Mouse (Mus musculus) kidney, embryonic 16.5 days (tissue): ENCODE measurements at regions not wholly inside any gene's neighbourhood (a gene's known extent, or its start where the extent isn't known, plus 50 kb on each side); places are given as distances from the start of the nearest gene placed in this dataset.
A peak's percentile ranks its signal among the peaks of the same experiment; 100 is the strongest.

Experiments used
- ATAC-seq: fragments of 200-750 bp; cut with Nextera tagmentation; 2 replicates; pipeline ENCODE4 v1.8.0; 2017; ENCODE audit warnings: moderate TSS enrichment; ENCODE audit not compliant: low FRiP score, low TSS enrichment
- H3K27ac ChIP-seq: fragments of 300-500 bp; sonication (generic); 2 replicates; pipeline ENCODE4 v1.5.1; 2014; ENCODE audit warnings: low read length
- H3K27me3 ChIP-seq: fragments of 300-500 bp; sonication (generic); 2 replicates; pipeline ENCODE4 v1.6.1; 2014; ENCODE audit warnings: low read length, control low read depth, mixed read lengths; ENCODE audit not compliant: insufficient read depth
- H3K36me3 ChIP-seq: fragments of 300-500 bp; sonication (generic); 2 replicates; pipeline ENCODE4 v1.6.1; 2014; ENCODE audit warnings: low read length, control low read depth, mixed read lengths; ENCODE audit not compliant: insufficient read depth
- H3K4me1 ChIP-seq: fragments of 300-500 bp; sonication (generic); 2 replicates; pipeline ENCODE4 v1.6.1; 2014; ENCODE audit warnings: low read length, control low read depth, mixed read lengths; ENCODE audit not compliant: insufficient read depth
- H3K4me2 ChIP-seq: fragments of 300-500 bp; sonication (generic); replicated peaks from 2 replicates; pipeline ENCODE4 v1.6.1; 2014; ENCODE audit warnings: low read depth, low read length
- H3K4me3 ChIP-seq: fragments of 300-500 bp; sonication (generic); 2 replicates; pipeline ENCODE4 v1.5.1; 2014; ENCODE audit warnings: mild to moderate bottlenecking, low read length
- H3K9ac ChIP-seq: fragments of 300-500 bp; sonication (generic); replicated peaks from 2 replicates; pipeline ENCODE4 v1.6.1; 2014; ENCODE audit warnings: low read length
- H3K9me3 ChIP-seq: fragments of 300-500 bp; sonication (generic); 2 replicates; pipeline ENCODE4 v1.6.1; 2016; ENCODE audit warnings: low read length, control low read depth
- WGBS: fragments of 180-500 bp; shearing (Covaris S2); extraction: QIAGEN DNeasy Blood & Tissue Kit; methylation state at CpG from one replicate; pipeline ENCODE4 v1.1.7; 2014; 5-methylcytosine and 5-hydroxymethylcytosine counted together

- Histone ChIP-seq H3K36me3 (no peaks in the 10 kb centered on the region), H3K9me3 (no peaks in the 10 kb centered on the region), H3K27ac (no peak overlapping the region), H3K27me3 (no peaks in the 10 kb centered on the region), H3K9ac (no peak overlapping the region), H3K4me1 (no peaks in the 10 kb centered on the region), H3K4me3 (no peak overlapping the region), H3K4me2 (no peak overlapping the region)
- WGBS: 69% methylated on average over 3 of the region's 3 CpGs
- ATAC-seq: no peak
These were observed 271.3 kb upstream of the 9630041A04Rik start for GRCm38 (mm10) chr9:101590310-101590709.

GRCm38 (mm10) chr9:101581064-101581463 lies 280.6 kb upstream of the 9630041A04Rik start:
- no peak for ATAC-seq
- Histone ChIP-seq H3K9ac (no peak overlapping the region), H3K4me3 (no peak overlapping the region), H3K27me3 (no peaks in the 10 kb centered on the region), H3K4me2 (no peak overlapping the region), H3K27ac (no peak overlapping the region), H3K36me3 (no peaks in the 10 kb centered on the region), H3K4me1 (no peaks in the 10 kb centered on the region), H3K9me3 (peaks cover 4% of the 10 kb centered on the region; the same call in 1 of the 2 replicates)
- WGBS: 86% methylated on average over 4 of the region's 4 CpGs

GRCm38 (mm10) chr9:101570714-101571113 lies 290.9 kb upstream of the 9630041A04Rik start:
- Histone ChIP-seq H3K4me3 (no peak overlapping the region), H3K27ac (no peak overlapping the region), H3K4me1 (peaks cover 4% of the 10 kb centered on the region; the same call in 1 of the 2 replicates), H3K27me3 (no peaks in the 10 kb centered on the region), H3K9me3 (no peaks in the 10 kb centered on the region), H3K36me3 (no peaks in the 10 kb centered on the region), H3K4me2 (no peak overlapping the region), H3K9ac (no peak overlapping the region)
- ATAC-seq: no peak
- WGBS: 12% methylated on average over 4 of the region's 4 CpGs

GRCm38 (mm10) chr9:101563196-101563595 lies 298.4 kb upstream of the 9630041A04Rik start:
- no peak overlapping the region for H3K27ac ChIP-seq
- no peaks in the 10 kb centered on the region for H3K9me3 ChIP-seq
- no peaks in the 10 kb centered on the region for H3K36me3 ChIP-seq
- H3K4me1 ChIP-seq: 0 out of 2 replicates have a peak, but pooled peaks cover 4% of the 10 kb centered on the region
- 43% methylated on average over 9 of the region's 9 CpGs for WGBS
- H3K4me3 ChIP-seq: no peak overlapping the region
- no peak overlapping the region for H3K9ac ChIP-seq
- no peaks in the 10 kb centered on the region; the same call in 1 of the 2 replicates for H3K27me3 ChIP-seq
- peak overlapping the region; percentile 8; the same call in 1 of the 2 replicates for H3K4me2 ChIP-seq
- peak; percentile 23; the same call in 1 of the 2 replicates for ATAC-seq

- H3K4me3 ChIP-seq: no peak overlapping the region
- H3K4me1 ChIP-seq: peaks cover 6% of the 10 kb centered on the region; the same call in 1 of the 2 replicates
- no peak for ATAC-seq
- 52% methylated on average over 11 of the region's 11 CpGs for WGBS
- H3K9ac ChIP-seq: no peak overlapping the region
- H3K36me3 ChIP-seq: no peaks in the 10 kb centered on the region
- H3K4me2 ChIP-seq: no peak overlapping the region
- H3K9me3 ChIP-seq: no peaks in the 10 kb centered on the region
- H3K27me3 ChIP-seq: no peaks in the 10 kb centered on the region
- no peak overlapping the region for H3K27ac ChIP-seq
These were observed 302.3 kb upstream of the 9630041A04Rik start for GRCm38 (mm10) chr9:101559366-101559765.

- H3K36me3 ChIP-seq: no peaks in the 10 kb centered on the region
- no peak overlapping the region for H3K4me2 ChIP-seq
- ATAC-seq: peak; percentile 77
- no peaks in the 10 kb centered on the region for H3K9me3 ChIP-seq
- H3K27me3 ChIP-seq: no peaks in the 10 kb centered on the region
- peaks cover 6% of the 10 kb centered on the region; the same call in 1 of the 2 replicates for H3K4me1 ChIP-seq
- no peak overlapping the region for H3K9ac ChIP-seq
- no peak overlapping the region for H3K27ac ChIP-seq
- WGBS: 20% methylated on average over 5 of the region's 5 CpGs
- H3K4me3 ChIP-seq: no peak overlapping the region
These were observed 303.5 kb upstream of the Ppp2r3a start for GRCm38 (mm10) chr9:101555011-101555673.

- Histone ChIP-seq H3K27ac (no peak overlapping the region), H3K9ac (no peak overlapping the region), H3K9me3 (no peaks in the 10 kb centered on the region), H3K36me3 (no peaks in the 10 kb centered on the region), H3K4me1 (peaks cover 6% of the 10 kb centered on the region; the same call in 1 of the 2 replicates), H3K4me2 (no peak overlapping the region), H3K4me3 (no peak overlapping the region), H3K27me3 (no peaks in the 10 kb centered on the region)
- WGBS: 91% methylated on average over 6 of the region's 6 CpGs
- ATAC-seq: no peak
These were observed 301.2 kb upstream of the Ppp2r3a start for GRCm38 (mm10) chr9:101552789-101553188.

- Histone ChIP-seq H3K27me3 (no peaks in the 10 kb centered on the region), H3K9me3 (no peaks in the 10 kb centered on the region), H3K4me2 (no peak overlapping the region), H3K4me3 (no peak overlapping the region), H3K4me1 (peaks cover 6% of the 10 kb centered on the region; the same call in 1 of the 2 replicates), H3K36me3 (no peaks in the 10 kb centered on the region), H3K9ac (no peak overlapping the region), H3K27ac (no peak overlapping the region)
- ATAC-seq: no peak
- WGBS: 47% methylated on average over 3 of the region's 3 CpGs
These were observed 299.7 kb upstream of the Ppp2r3a start for GRCm38 (mm10) chr9:101551256-101551655.

GRCm38 (mm10) chr9:101546213-101546832 lies 294.7 kb upstream of the Ppp2r3a start:
- WGBS: 18% methylated on average over 10 of the region's 10 CpGs
- ATAC-seq: no peak
- H3K4me3 ChIP-seq: no peak overlapping the region
- H3K9ac ChIP-seq: no peak overlapping the region
- no peaks in the 10 kb centered on the region for H3K4me1 ChIP-seq
- no peaks in the 10 kb centered on the region for H3K36me3 ChIP-seq
- no peak overlapping the region for H3K27ac ChIP-seq
- H3K9me3 ChIP-seq: no peaks in the 10 kb centered on the region
- no peak overlapping the region for H3K4me2 ChIP-seq
- H3K27me3 ChIP-seq: no peaks in the 10 kb centered on the region

GRCm38 (mm10) chr9:101518137-101518536 lies 266.5 kb upstream of the Ppp2r3a start:
- no peak overlapping the region for H3K27ac ChIP-seq
- ATAC-seq: no peak
- no peak overlapping the region for H3K4me2 ChIP-seq
- H3K27me3 ChIP-seq: no peaks in the 10 kb centered on the region
- no peak overlapping the region for H3K9ac ChIP-seq
- H3K4me1 ChIP-seq: no peaks in the 10 kb centered on the region
- H3K4me3 ChIP-seq: no peak overlapping the region
- no peaks in the 10 kb centered on the region for H3K36me3 ChIP-seq
- no peaks in the 10 kb centered on the region for H3K9me3 ChIP-seq
- WGBS: 76% methylated on average over 7 of the region's 7 CpGs
